Mouse (Mus musculus): ENCODE results near the gene Trmt112. TPM values are rescaled to one million over a fixed set of nuclear protein-coding genes. Genes with fewer than 3 reads are reported as not detected.
A peak's percentile ranks its signal among the peaks of the same experiment; 100 is the strongest.

Gene Trmt112
- total RNA-seq (2021) = 10 to 100 TPM; 48.4 to 49.3 TPM
- long read RNA-seq, experiment 1, transcript Trmt112-202 (4 exons, 985 nt) = major isoform, 23 of 26 reads
- long read RNA-seq, experiment 1, partial matches to known transcripts = 3 of 26 reads
- long read RNA-seq, experiment 1, other reads (novel, unspliced or antisense) = 0 of 26 reads
- long read RNA-seq, experiment 2, transcript Trmt112-202 (4 exons, 985 nt) = major isoform, 27 of 27 reads
- long read RNA-seq, experiment 2, partial matches to known transcripts = 0 of 27 reads
- long read RNA-seq, experiment 2, other reads (novel, unspliced or antisense) = 0 of 27 reads

DNA sequence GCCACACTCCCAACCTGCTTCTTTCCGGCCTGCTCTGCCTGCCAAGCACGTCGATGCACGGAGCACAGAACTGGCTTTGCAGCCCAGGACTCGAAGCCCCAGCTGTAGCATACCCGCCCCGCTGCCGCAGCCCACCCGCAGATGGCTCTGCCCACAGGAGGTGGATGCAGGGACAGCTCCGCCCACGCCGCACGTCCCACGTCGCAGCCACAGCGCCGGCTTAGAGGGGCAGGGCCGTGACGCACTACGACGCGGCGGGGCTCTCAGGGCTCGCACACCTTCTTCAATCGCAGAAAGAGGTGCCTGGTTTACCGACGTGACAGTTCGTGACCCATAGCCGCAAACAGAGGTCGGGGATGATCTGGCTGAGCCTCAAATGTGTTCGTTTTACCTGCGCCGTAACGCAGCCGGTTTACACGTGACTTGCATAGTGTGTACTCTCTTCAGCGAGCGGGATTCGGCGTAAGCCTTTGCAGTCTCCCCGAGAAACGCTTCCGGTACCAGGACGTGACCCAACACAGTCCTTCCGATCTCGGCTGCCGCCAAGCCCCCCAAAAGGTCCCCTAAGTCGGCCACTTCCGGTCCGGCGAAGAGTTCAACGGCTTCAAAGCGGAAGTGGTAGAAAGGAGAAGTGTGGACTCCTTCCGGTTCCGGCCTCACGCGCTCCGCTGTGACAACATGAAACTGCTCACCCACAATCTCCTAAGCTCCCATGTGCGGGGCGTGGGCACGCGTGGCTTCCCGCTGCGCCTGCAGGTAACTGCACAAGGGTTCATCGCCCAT lies at the start of gene Trmt112, which contains the start of gene Prdx5:
Gene Trmt112 (plus strand): TSS at position 192 of the 783 bp plus-strand sequence.
Gene Prdx5 (minus strand): TSS at position 600 of the 783 bp plus-strand sequence.
- H3K4me3 ChIP-seq = peak within 1 kb of the TSS; percentile 71
- H3K27ac ChIP-seq = peak within 1 kb of the TSS; percentile 99
- 0 out of 2 replicates have a peak, but pooled peaks have one; percentile 13 for TF ChIP-seq CTCF (conservative IDR thresholded peaks at IDR 0.05)
- peak; percentile 90 to 95 for DNase-seq (ENCODE audit: low spot score in 2 of 2)

GRCm38 (mm10) chr19:6859971-6860370 lies 49.5 kb upstream of the Trmt112 start:
- H3K27ac ChIP-seq = no peak overlapping the region
- DNase-seq (ENCODE audit: low spot score in 2 of 2) = no peak
- TF ChIP-seq CTCF (conservative IDR thresholded peaks at IDR 0.05) = no peak
- H3K4me3 ChIP-seq = no peak overlapping the region

GRCm38 (mm10) chr19:6860706-6861105 lies 48.8 kb upstream of the Trmt112 start:
- no peak overlapping the region for H3K27ac ChIP-seq
- TF ChIP-seq CTCF (conservative IDR thresholded peaks at IDR 0.05) = no peak
- H3K4me3 ChIP-seq = no peak overlapping the region
- no peak for DNase-seq (ENCODE audit: low spot score in 2 of 2)

- Histone ChIP-seq H3K27ac (no peak overlapping the region), H3K4me3 (no peak overlapping the region)
- TF ChIP-seq CTCF (conservative IDR thresholded peaks at IDR 0.05) = no peak
- DNase-seq (ENCODE audit: low spot score in 2 of 2) = no peak
Observed at GRCm38 (mm10) chr19:6861451-6861850, 48.0 kb upstream of the Trmt112 start.

- Histone ChIP-seq H3K4me3 (no peak overlapping the region), H3K27ac (peak overlapping the region; percentile 40; the same call in 1 of the 2 replicates)
- DNase-seq (ENCODE audit: low spot score in 2 of 2) = no peak
- TF ChIP-seq CTCF (conservative IDR thresholded peaks at IDR 0.05) = no peak
Observed at GRCm38 (mm10) chr19:6869355-6869754, 40.1 kb upstream of the Trmt112 start.

DNA sequence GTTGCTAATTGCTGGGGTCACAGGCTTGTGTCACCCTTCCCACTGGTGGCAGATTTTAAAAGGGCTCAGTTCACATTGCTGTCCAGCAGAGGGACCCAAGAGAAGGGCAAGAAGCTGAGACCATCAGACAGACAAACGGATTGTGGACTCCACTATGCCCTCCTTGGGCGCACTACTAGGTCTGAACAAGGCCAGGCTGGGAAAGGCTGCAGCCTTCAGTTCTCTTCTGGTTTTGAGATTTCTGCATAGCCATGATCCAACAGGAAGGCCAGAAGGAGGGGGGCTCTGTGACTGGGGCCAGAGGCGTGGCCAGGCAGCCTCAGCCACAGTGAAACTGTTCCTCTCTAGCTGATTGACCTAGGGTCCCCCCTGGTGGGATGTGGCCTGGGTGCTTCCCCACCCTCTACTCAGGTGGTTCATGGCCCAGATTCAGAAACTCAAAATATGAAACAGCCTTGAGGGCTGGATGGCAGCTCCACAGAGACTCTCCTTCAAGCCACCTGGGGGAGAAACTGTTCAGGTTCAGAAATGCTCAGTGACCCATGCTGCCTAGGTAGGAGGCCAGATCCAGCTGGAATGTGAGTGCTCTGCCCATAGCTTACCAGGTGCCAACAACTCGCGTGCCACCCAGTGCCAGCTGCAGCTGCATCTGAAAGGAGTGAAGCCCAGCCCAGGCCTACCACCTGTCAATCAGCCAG lies 37.8 kb upstream of the Trmt112 start:
- H3K4me3 ChIP-seq = no peak overlapping the region
- peak; percentile 66 for TF ChIP-seq CTCF (conservative IDR thresholded peaks at IDR 0.05)
- DNase-seq (ENCODE audit: low spot score in 2 of 2) = no peak
- no peak overlapping the region for H3K27ac ChIP-seq

DNA sequence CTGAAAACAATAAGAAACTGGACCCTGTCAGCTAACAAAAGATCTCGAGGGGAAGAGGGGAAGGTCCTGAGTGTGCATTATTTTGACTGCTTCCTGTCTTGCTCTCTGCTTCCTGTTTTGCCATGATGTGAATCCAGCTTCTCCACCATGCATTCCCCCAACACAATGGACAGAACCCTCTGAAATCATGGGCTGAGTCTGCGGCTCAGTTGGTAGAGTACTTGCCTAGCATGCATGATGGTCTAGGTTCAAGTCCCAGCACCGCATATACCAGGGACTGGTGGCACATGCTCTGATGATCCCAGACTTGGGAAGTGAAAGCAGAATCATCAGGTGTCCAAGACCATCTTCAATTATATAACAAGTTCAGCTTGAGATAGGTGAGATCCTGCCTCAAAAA lies 36.8 kb upstream of the Trmt112 start:
- H3K27ac ChIP-seq = no peak overlapping the region
- TF ChIP-seq CTCF (conservative IDR thresholded peaks at IDR 0.05) = no peak
- no peak for DNase-seq (ENCODE audit: low spot score in 2 of 2)
- no peak overlapping the region for H3K4me3 ChIP-seq

GRCm38 (mm10) chr19:6874257-6874656 lies 35.2 kb upstream of the Trmt112 start:
- TF ChIP-seq CTCF (conservative IDR thresholded peaks at IDR 0.05) = no peak
- no peak for DNase-seq (ENCODE audit: low spot score in 2 of 2)
- Histone ChIP-seq H3K27ac (no peak overlapping the region), H3K4me3 (no peak overlapping the region)

DNA sequence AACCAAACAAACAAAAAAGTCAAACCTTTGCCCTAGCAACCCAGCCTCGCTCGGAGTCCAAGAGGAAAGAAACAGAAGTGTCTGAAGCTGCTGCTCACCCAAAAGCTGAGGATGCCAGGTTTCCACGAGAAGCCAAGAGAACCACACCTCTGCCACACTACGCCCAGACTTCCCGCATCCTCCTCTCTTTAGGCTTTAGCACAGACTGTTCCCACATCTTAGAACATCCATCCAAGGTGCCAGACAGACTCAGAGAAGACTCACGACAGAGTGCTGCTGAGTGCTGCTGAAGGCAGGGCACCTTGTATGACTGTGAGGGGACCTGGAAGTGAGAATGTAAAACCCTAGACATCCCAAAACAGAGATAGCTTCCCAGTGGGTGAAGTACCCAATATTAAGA lies 33.7 kb upstream of the Trmt112 start:
- no peak for DNase-seq (ENCODE audit: low spot score in 2 of 2)
- TF ChIP-seq CTCF (conservative IDR thresholded peaks at IDR 0.05) = no peak
- H3K4me3 ChIP-seq = no peak overlapping the region

DNA sequence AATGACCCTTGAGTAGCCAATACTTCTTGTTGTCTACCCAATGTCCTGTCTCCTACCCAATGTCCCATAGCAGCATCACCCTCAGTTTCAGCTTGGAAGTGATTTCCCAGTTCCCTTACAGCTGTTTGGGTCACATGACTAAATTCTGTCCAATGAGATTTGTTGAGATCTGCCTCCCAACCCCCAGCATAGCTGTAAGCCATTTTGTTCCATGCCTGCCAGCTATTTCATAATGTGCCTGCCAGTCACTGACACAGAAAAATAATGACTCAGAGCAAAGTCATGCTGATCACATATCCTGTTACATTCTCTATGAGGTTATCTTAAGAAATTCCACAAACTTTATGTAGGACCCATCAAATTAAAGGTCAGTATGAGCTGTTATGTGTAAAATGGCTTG lies 32.7 kb upstream of the Trmt112 start:
- no peak for DNase-seq (ENCODE audit: low spot score in 2 of 2)
- no peak overlapping the region for H3K4me3 ChIP-seq
- no peak for TF ChIP-seq CTCF (conservative IDR thresholded peaks at IDR 0.05)
- H3K27ac ChIP-seq = no peak overlapping the region

More for the DNA sequence above, 33.7 kb upstream of the Trmt112 start:
- no peak overlapping the region for H3K27ac ChIP-seq

GRCm38 (mm10) chr19:6877965-6878364 lies 31.5 kb upstream of the Trmt112 start:
- no peak for DNase-seq (ENCODE audit: low spot score in 2 of 2)
- Histone ChIP-seq H3K4me3 (no peak overlapping the region), H3K27ac (no peak overlapping the region)
- no peak for TF ChIP-seq CTCF (conservative IDR thresholded peaks at IDR 0.05)

DNA sequence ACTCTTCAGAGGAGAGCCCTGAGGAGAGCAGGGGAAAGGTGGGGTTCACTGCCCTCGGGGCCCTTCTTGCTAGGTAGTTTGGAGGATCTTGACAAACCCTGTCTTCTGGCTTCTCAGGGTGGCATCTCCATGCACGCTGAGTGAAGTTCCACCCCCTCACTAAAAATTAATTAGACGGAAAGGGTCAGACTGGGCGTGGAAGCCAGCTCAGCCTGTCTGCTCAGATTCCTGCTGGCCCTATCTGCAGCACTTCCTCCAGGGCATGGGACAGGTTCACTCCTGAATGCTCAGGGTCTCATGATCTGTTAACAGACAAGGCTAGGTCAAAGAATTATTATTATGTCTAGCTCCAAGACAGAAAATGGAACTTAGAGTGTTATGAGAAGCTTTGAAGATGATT lies 17.0 kb upstream of the Trmt112 start:
- no peak for DNase-seq (ENCODE audit: low spot score in 2 of 2)
- no peak overlapping the region for H3K4me3 ChIP-seq
- no peak overlapping the region for H3K27ac ChIP-seq
- TF ChIP-seq CTCF (conservative IDR thresholded peaks at IDR 0.05) = no peak

Measured in layer of hippocampus, adult 2 months (tissue).